Mouse (Mus musculus): ENCODE results near the gene Pianp. TPM values are rescaled to one million over a fixed set of nuclear protein-coding genes. Genes with fewer than 3 reads are reported as not detected.

Pianp gene
- polyA plus RNA-seq, 1 experiment from 2014 or later: 0.62 TPM

- 76% methylated on average over 7 of the region's 7 CpGs for WGBS
- no peak overlapping the region for H3K4me2 ChIP-seq
- no peaks in the 10 kb centered on the region for H3K9me3 ChIP-seq (replicated peaks)
- H3K36me3 ChIP-seq: peaks cover 30% of the 10 kb centered on the region
- no peaks in the 10 kb centered on the region for H3K27me3 ChIP-seq
- no peak overlapping the region for H3K27ac ChIP-seq
- H3K4me1 ChIP-seq (replicated peaks): peaks cover 20% of the 10 kb centered on the region
- no peak for ATAC-seq (replicated peaks; ENCODE audit: insufficient number of reproducible peaks, insufficient read depth, low FRiP score, low read depth)
- H3K9ac ChIP-seq: no peak overlapping the region
- no peak overlapping the region for H3K4me3 ChIP-seq
Measured at GRCm38 (mm10) chr6:125042081-125042480, 45.6 kb downstream of the Pianp start.

- no peak overlapping the region for H3K4me3 ChIP-seq
- no peak overlapping the region for H3K27ac ChIP-seq
- no peak overlapping the region for H3K9ac ChIP-seq
- no peak overlapping the region for H3K4me2 ChIP-seq
- no peaks in the 10 kb centered on the region for H3K9me3 ChIP-seq (replicated peaks)
- H3K4me1 ChIP-seq (replicated peaks): 0 out of 2 replicates have a peak, but pooled peaks cover 3% of the 10 kb centered on the region
- H3K36me3 ChIP-seq: peaks cover 65% of the 10 kb centered on the region
- no peaks in the 10 kb centered on the region for H3K27me3 ChIP-seq
- ATAC-seq (replicated peaks; ENCODE audit: insufficient number of reproducible peaks, insufficient read depth, low FRiP score, low read depth): 0 out of 2 replicates have a peak, but pooled peaks have one; percentile 33
- WGBS: 33% methylated on average over 5 of the region's 5 CpGs
Measured at GRCm38 (mm10) chr6:125046691-125047090, 50.2 kb downstream of the Pianp start.

DNA sequence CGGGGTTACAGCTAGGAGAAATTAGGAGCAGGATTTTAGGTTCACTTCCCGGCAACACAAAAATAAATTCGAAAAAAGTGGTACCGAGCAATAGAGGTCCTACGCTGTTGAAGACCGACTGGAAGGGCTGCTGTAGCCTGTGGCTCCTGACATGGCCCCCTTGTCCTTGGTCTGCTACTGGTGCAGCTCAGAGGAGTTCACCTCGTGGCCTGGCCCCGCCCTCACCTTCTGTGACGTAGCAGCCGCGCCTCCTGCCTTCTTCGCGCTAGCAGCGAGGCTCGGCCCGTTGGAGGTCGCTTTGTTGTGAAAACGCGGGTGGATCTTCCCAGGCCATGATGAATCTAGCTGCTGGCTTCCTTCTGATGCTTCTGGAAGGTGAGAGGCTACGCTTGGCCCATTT is 53.2 kb downstream of the Pianp start, which contains the start of gene Acrbp:
Gene Acrbp (plus strand): TSS at position 12 of the 400 bp plus-strand sequence.
- H3K4me1 ChIP-seq (replicated peaks): 0 out of 2 replicates have a peak, but pooled peaks cover 3% of the 10 kb centered on the region
- H3K4me3 ChIP-seq: no peak within 1 kb of the TSS
- H3K9me3 ChIP-seq (replicated peaks): no peaks in the 10 kb centered on the region
- H3K36me3 ChIP-seq: peaks cover 71% of the 10 kb centered on the region
- ATAC-seq (replicated peaks; ENCODE audit: insufficient number of reproducible peaks, insufficient read depth, low FRiP score, low read depth): no peak
- H3K9ac ChIP-seq: no peak within 1 kb of the TSS
- no peak within 1 kb of the TSS for H3K4me2 ChIP-seq
- WGBS: 41% methylated on average over 20 of the region's 20 CpGs
- no peaks in the 10 kb centered on the region for H3K27me3 ChIP-seq
- H3K27ac ChIP-seq: no peak within 1 kb of the TSS

DNA sequence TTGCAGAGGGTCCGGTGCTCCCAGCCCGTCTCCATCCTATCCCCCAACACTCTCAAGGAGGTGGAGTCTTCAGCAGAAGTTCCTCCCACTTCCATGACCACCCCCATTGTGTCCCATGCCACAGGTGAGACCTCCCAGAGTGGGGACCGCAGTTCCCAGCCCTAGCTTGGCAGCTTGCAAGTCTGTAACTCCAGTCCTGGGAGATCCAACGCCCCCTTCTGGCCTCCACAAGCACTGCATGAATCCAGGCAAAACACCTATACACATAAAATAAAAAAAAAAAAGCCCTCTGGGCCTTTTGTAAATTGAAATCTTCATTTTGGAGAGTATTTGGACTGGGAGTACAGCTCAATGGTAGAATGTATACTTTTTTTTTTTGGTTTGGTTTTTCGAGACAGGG is 54.7 kb downstream of the Pianp start:
- no peak overlapping the region for H3K4me2 ChIP-seq
- H3K27ac ChIP-seq: no peak overlapping the region
- no peaks in the 10 kb centered on the region for H3K27me3 ChIP-seq
- WGBS: 64% methylated on average over 5 of the region's 5 CpGs
- no peaks in the 10 kb centered on the region for H3K9me3 ChIP-seq (replicated peaks)
- no peak for ATAC-seq (replicated peaks; ENCODE audit: insufficient number of reproducible peaks, insufficient read depth, low FRiP score, low read depth)
- H3K36me3 ChIP-seq: peaks cover 60% of the 10 kb centered on the region
- H3K4me3 ChIP-seq: no peak overlapping the region
- 0 out of 2 replicates have a peak, but pooled peaks cover 3% of the 10 kb centered on the region for H3K4me1 ChIP-seq (replicated peaks)
- H3K9ac ChIP-seq: no peak overlapping the region

Other genes with a start within 250 kb of the Pianp start
- gene Gm45234, start 240.7 kb upstream of the Pianp start, polyA plus RNA-seq (2015; fragmentation: Nextera tagmentation; extraction: Ambion mirVana): not detected in 2 replicates
- 9.3 and 11.7 TPM in 2 replicates for gene Atn1, start 240.2 kb upstream of the Pianp start, polyA plus RNA-seq (2015; fragmentation: Nextera tagmentation; extraction: Ambion mirVana)
- gene Eno2, start 227.0 kb upstream of the Pianp start, polyA plus RNA-seq (2015; fragmentation: Nextera tagmentation; extraction: Ambion mirVana): 2.7 and 4.3 TPM in 2 replicates
- gene Lrrc23, start 217.0 kb upstream of the Pianp start, polyA plus RNA-seq (2015; fragmentation: Nextera tagmentation; extraction: Ambion mirVana): 0.83 and 1.0 TPM in 2 replicates
- 7.0 and 9.8 TPM in 2 replicates for gene Spsb2, start 188.0 kb upstream of the Pianp start, polyA plus RNA-seq (2015; fragmentation: Nextera tagmentation; extraction: Ambion mirVana)
- gene Tpi1, start 182.4 kb upstream of the Pianp start, polyA plus RNA-seq (2015; fragmentation: Nextera tagmentation; extraction: Ambion mirVana): 1,247 and 1,352 TPM in 2 replicates
- 87.2 and 114 TPM in 2 replicates for gene Usp5, start 167.2 kb upstream of the Pianp start, polyA plus RNA-seq (2015; fragmentation: Nextera tagmentation; extraction: Ambion mirVana)
- 117 and 128 TPM in 2 replicates for gene Cdca3, start 167.1 kb upstream of the Pianp start, polyA plus RNA-seq (2015; fragmentation: Nextera tagmentation; extraction: Ambion mirVana)
- 4.9 and 5.2 TPM in 2 replicates for gene Gnb3, start 156.4 kb upstream of the Pianp start, polyA plus RNA-seq (2015; fragmentation: Nextera tagmentation; extraction: Ambion mirVana)
- gene P3h3, start 138.9 kb upstream of the Pianp start, polyA plus RNA-seq (2015; fragmentation: Nextera tagmentation; extraction: Ambion mirVana): 14.0 and 24.2 TPM in 2 replicates
- 2.2 and 2.4 TPM in 2 replicates for gene Gpr162, start 132.7 kb upstream of the Pianp start, polyA plus RNA-seq (2015; fragmentation: Nextera tagmentation; extraction: Ambion mirVana)
- gene Cd4, start 108.5 kb upstream of the Pianp start, polyA plus RNA-seq (2015; fragmentation: Nextera tagmentation; extraction: Ambion mirVana): 0.05 and 0.68 TPM in 2 replicates
- gene Lag3, start 85.0 kb upstream of the Pianp start, polyA plus RNA-seq (2015; fragmentation: Nextera tagmentation; extraction: Ambion mirVana): 1.2 and 1.7 TPM in 2 replicates
- gene Ptms, start 76.6 kb upstream of the Pianp start, polyA plus RNA-seq (2015; fragmentation: Nextera tagmentation; extraction: Ambion mirVana): 255 and 294 TPM in 2 replicates
- 358 and 371 TPM in 2 replicates for gene Mlf2, start 65.3 kb upstream of the Pianp start, polyA plus RNA-seq (2015; fragmentation: Nextera tagmentation; extraction: Ambion mirVana)
- 129 and 139 TPM in 2 replicates for gene Cops7a, start 31.2 kb upstream of the Pianp start, polyA plus RNA-seq (2015; fragmentation: Nextera tagmentation; extraction: Ambion mirVana)
- 9.0 and 12.4 TPM in 2 replicates for gene Zfp384, start 12.5 kb downstream of the Pianp start, polyA plus RNA-seq (2015; fragmentation: Nextera tagmentation; extraction: Ambion mirVana)
- gene Ing4, start 43.1 kb downstream of the Pianp start, polyA plus RNA-seq (2015; fragmentation: Nextera tagmentation; extraction: Ambion mirVana): 79.2 and 83.1 TPM in 2 replicates
- gene Acrbp, start 53.0 kb downstream of the Pianp start, polyA plus RNA-seq (2015; fragmentation: Nextera tagmentation; extraction: Ambion mirVana): 5.2 and 7.1 TPM in 2 replicates
- gene Lpar5, start 71.2 kb downstream of the Pianp start, polyA plus RNA-seq (2015; fragmentation: Nextera tagmentation; extraction: Ambion mirVana): 0.35 and 0.90 TPM in 2 replicates
- gene Chd4, start 99.3 kb downstream of the Pianp start, polyA plus RNA-seq (2015; fragmentation: Nextera tagmentation; extraction: Ambion mirVana): 61.1 and 63.4 TPM in 2 replicates
- 35.0 and 43.6 TPM in 2 replicates for gene Nop2, start 135.2 kb downstream of the Pianp start, polyA plus RNA-seq (2015; fragmentation: Nextera tagmentation; extraction: Ambion mirVana)
- gene Iffo1, start 148.5 kb downstream of the Pianp start, polyA plus RNA-seq (2015; fragmentation: Nextera tagmentation; extraction: Ambion mirVana): 9.7 and 13.4 TPM in 2 replicates
- 3,777 and 4,210 TPM in 2 replicates for gene Gapdh, start 169.8 kb downstream of the Pianp start, polyA plus RNA-seq (2015; fragmentation: Nextera tagmentation; extraction: Ambion mirVana)
- gene Ncapd2, start 195.0 kb downstream of the Pianp start, polyA plus RNA-seq (2015; fragmentation: Nextera tagmentation; extraction: Ambion mirVana): 66.1 and 93.1 TPM in 2 replicates
- gene Mrpl51, start 195.1 kb downstream of the Pianp start, polyA plus RNA-seq (2015; fragmentation: Nextera tagmentation; extraction: Ambion mirVana): 233 and 272 TPM in 2 replicates
- 5.3 and 6.7 TPM in 2 replicates for gene Vamp1, start 218.9 kb downstream of the Pianp start, polyA plus RNA-seq (2015; fragmentation: Nextera tagmentation; extraction: Ambion mirVana)
- gene Tapbpl, start 235.2 kb downstream of the Pianp start, polyA plus RNA-seq (2015; fragmentation: Nextera tagmentation; extraction: Ambion mirVana): 3.9 and 8.2 TPM in 2 replicates
- gene Cd27, start 240.3 kb downstream of the Pianp start, polyA plus RNA-seq (2015; fragmentation: Nextera tagmentation; extraction: Ambion mirVana): 2.0 and 10.1 TPM in 2 replicates

All from heart, embryonic 15.5 days (tissue).